Mouse (Mus musculus): ENCODE data around the gene BC035044.

DNA sequence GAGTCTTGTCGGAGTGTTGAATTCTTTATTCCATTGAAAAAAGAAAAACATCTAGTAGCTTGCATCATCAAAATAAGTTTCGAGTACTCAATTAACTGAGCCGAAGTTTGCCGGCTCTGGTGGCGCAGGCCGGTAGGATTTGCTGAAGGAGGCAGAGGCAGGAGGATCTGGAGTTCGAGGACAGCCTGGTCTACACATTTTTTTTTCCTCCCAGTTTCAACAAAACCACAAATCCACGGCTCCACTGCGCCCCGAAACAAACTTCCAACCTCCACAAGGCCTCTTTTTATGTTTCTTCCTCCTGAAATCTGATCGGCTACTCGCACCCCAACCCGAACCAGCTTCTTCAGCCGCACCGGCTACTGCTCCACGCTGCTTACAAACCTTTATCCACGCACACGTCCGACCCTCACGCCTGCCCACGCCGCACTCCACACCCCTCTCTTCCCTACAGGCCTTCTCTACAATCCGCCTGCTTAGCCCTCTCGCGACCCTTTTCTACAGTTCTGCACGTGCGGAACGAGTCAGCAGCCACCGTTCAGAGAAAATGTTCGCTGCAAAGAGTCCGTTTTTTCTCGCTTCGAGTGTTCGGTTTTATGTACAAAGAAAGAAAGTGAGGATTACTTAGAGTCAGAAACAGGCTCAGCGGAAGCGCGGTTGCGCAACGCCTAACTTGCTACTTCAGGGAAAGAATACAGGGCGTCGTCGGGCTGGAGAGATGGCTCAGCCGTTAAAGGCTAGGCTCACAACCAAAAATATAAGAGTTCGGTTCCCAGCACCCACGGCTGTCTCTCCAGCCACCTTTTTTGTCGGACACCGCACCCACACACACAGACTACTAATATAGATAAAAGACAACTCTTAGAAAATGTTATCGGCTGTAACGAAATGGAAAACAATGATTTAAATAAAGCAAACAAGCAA lies 52.3 kb downstream of the BC035044 start:
- no peak for TF ChIP-seq CTCF (IDR thresholded peaks at IDR 0.05; ENCODE audit: control insufficient read depth, insufficient read depth, low read length)
- TF ChIP-seq POLR2A (IDR thresholded peaks at IDR 0.05; ENCODE audit: borderline replicate concordance, control insufficient read depth, low read depth, low read length): no peak

Data from bone marrow, adult 2 months (tissue).